Mouse (Mus musculus) induced T-regulatory cell, adult 2 months (primary cell): ENCODE measurements around the gene Lrg1.

Experiments used
- DNase-seq: peaks from one replicate; pipeline ENCODE4 v3.0.0-alpha.2; 2012; ENCODE audit warnings: low read depth

Gene Lrg1

GRCm38 (mm10) chr17:56134463-56134971 is 12.7 kb upstream of the Lrg1 start:
- peak; percentile 86 for DNase-seq

GRCm38 (mm10) chr17:56133457-56134363 is 11.9 kb upstream of the Lrg1 start:
- peak; percentile 75 for DNase-seq

GRCm38 (mm10) chr17:56132661-56133060 is 10.9 kb upstream of the Lrg1 start:
- DNase-seq = peak; percentile 88

GRCm38 (mm10) chr17:56131814-56132213 is 10.0 kb upstream of the Lrg1 start:
- peak; percentile 87 for DNase-seq

GRCm38 (mm10) chr17:56131136-56131535 is 9.3 kb upstream of the Lrg1 start:
- no peak for DNase-seq

- DNase-seq = no peak
Observed at GRCm38 (mm10) chr17:56128246-56128645, 6.4 kb upstream of the Lrg1 start.

GRCm38 (mm10) chr17:56126175-56126574 is 4.4 kb upstream of the Lrg1 start:
- no peak for DNase-seq

GRCm38 (mm10) chr17:56125276-56125630 is 3.5 kb upstream of the Lrg1 start:
- DNase-seq = no peak

- DNase-seq = peak; percentile 83
Observed at GRCm38 (mm10) chr17:56124377-56125275, 2.8 kb upstream of the Lrg1 start.

GRCm38 (mm10) chr17:56123681-56124340 is 2.0 kb upstream of the Lrg1 start:
- DNase-seq = no peak

- DNase-seq = no peak
Observed at GRCm38 (mm10) chr17:56123161-56123560, 1.4 kb upstream of the Lrg1 start.

- no peak for DNase-seq
Observed at GRCm38 (mm10) chr17:56119981-56120880, 1.6 kb downstream of the Lrg1 start.

GRCm38 (mm10) chr17:56119431-56119830 is 2.4 kb downstream of the Lrg1 start:
- DNase-seq = no peak

- peak; percentile 44 for DNase-seq
Observed at GRCm38 (mm10) chr17:56117251-56117710, 4.5 kb downstream of the Lrg1 start, which contains the start of gene Plin5. Gene Plin5, minus strand, starts transcription at chr17:56117596.

- DNase-seq = no peak
Observed at GRCm38 (mm10) chr17:56116193-56116592, 5.6 kb downstream of the Lrg1 start.

GRCm38 (mm10) chr17:56112743-56113142 is 9.1 kb downstream of the Lrg1 start:
- no peak for DNase-seq

- peak; percentile 82 for DNase-seq
Observed at GRCm38 (mm10) chr17:56111864-56112263, 9.9 kb downstream of the Lrg1 start.

GRCm38 (mm10) chr17:56111021-56111420 is 10.8 kb downstream of the Lrg1 start:
- no peak for DNase-seq

- DNase-seq = no peak
Observed at GRCm38 (mm10) chr17:56110571-56110970, 11.2 kb downstream of the Lrg1 start.

- no peak for DNase-seq
Observed at GRCm38 (mm10) chr17:56109219-56110051, 12.4 kb downstream of the Lrg1 start, which contains the start of gene Plin4. Gene Plin4, minus strand, starts transcription at chr17:56109803.
